Mouse (Mus musculus) duodenum, adult 2 months (tissue): ENCODE measurements around the gene Opcml. TPM values are rescaled to one million over a fixed set of nuclear protein-coding genes. Genes with fewer than 3 reads are reported as not detected.

Experiments
- polyA plus RNA-seq: library from polyadenylated mRNA; depleted of rRNA; stranded (reverse); fragments of >200 nt; gene quantifications from 2 replicates; pipeline ENCODE4 v1.2.3, GENCODE M21; 2012; ENCODE audit warnings: low replicate concordance; rRNA removed

The Opcml gene
- polyA plus RNA-seq, result 0.06 and 0.21 TPM in 2 replicates

DNA sequence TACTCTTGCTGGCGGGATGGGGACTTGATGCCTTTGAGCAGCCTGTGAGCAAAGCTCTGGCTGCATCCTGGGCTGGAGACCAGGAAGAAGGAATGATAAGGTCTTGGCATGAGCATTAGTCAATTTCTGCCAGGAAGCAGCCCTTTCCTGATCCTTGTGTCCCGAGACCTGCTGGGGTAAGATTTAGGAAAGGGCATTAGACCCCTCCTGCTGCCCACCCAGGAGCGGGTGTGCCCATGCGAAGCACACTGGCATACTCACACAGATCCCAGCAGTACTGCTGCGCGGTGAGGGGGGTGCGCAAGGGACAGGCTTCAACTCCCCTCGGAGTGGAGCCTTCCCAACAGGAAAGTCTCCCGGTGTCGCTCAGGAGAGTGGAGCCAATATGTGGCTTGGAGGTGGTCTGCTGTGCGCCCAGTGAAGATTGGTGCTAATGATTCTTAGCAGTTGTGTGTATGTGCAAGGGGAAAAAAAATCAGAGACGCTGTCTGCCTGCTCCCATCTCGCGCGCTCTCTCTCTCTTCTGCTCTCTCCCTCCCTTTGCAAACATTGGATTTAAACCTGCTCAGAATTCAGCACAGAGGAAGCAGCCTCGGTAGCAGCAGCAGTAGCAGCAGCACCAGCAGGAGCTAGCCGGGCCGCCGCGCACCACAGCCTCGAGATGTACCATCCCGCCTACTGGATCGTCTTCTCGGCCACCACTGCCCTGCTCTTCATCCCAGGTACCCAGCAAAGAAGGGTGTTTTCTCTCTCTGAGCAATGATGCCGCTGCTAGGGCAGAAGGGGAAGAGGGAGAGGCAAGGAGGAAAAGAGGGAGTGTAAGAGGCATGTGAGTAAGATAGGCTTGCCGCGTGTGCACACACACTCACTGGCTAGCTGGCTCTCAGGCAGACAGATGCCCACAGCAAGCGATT is at the start of gene Opcml:
Gene Opcml, plus strand, starts transcription at position 51 of the 914 bp plus-strand sequence.

